Mouse (Mus musculus) MEL (cell line): ENCODE measurements around the gene Fez2. TPM values are rescaled to one million over a fixed set of nuclear protein-coding genes. Genes with fewer than 3 reads are reported as not detected.

Source experiments
- DNase-seq: peaks from one replicate; pipeline ENCODE4 v3.0.0; 2011; ENCODE audit warnings: low read depth, low spot score
- H3K27ac ChIP-seq: 2 replicates; pipeline ENCODE4 v1.5.1; 2012; ENCODE audit warnings: low read depth, mild to moderate bottlenecking, control low read depth, low read length, moderate library complexity; ENCODE audit not compliant: control insufficient read depth
- H3K27me3 ChIP-seq, 2 experiments: fragments of 150-350 bp in 1 of 2; sonication (generic) in 1 of 2; 2 replicates each; pipeline ENCODE4 v1.6.1; 2012; ENCODE audit warnings: low read length in 2 of 2, mild to moderate bottlenecking in 2 of 2, improper control_type of control experiment in 1 of 2, moderate library complexity in 1 of 2; ENCODE audit not compliant: insufficient read depth in 2 of 2, control insufficient read depth in 1 of 2
- H3K36me3 ChIP-seq, 2 experiments: 2 replicates each; pipeline ENCODE4 v1.6.1; 2012 to 2014; ENCODE audit warnings: low read length in 2 of 2, improper control_type of control experiment in 1 of 2, inconsistent platforms in 1 of 2, mild to moderate bottlenecking in 1 of 2; ENCODE audit not compliant: insufficient read depth in 2 of 2, control insufficient read depth in 1 of 2
- H3K4me1 ChIP-seq, 2 experiments: fragments of 150-350 bp in 1 of 2; sonication (generic) in 1 of 2; 2 replicates each; pipeline ENCODE4 v1.6.1; 2012; ENCODE audit warnings: low read length in 2 of 2, improper control_type of control experiment in 1 of 2, mild to moderate bottlenecking in 1 of 2; ENCODE audit not compliant: insufficient read depth in 2 of 2, control insufficient read depth in 1 of 2
- H3K4me3 ChIP-seq, 2 experiments: fragments of 150-350 bp in 1 of 2; sonication (generic) in 1 of 2; 2 replicates each; pipeline ENCODE4 v1.5.1; 2012; ENCODE audit warnings: low read depth in 2 of 2, low read length in 2 of 2, mild to moderate bottlenecking in 2 of 2, moderate library complexity in 2 of 2, control low read depth in 1 of 2, improper control_type of control experiment in 1 of 2; ENCODE audit not compliant: control insufficient read depth in 1 of 2, insufficient read depth in 1 of 2
- H3K79me2 ChIP-seq: 2 replicates; pipeline ENCODE4 v1.6.1; 2012; ENCODE audit warnings: mild to moderate bottlenecking, low read length, moderate library complexity; ENCODE audit not compliant: control insufficient read depth, poor library complexity, insufficient read depth
- H3K9ac ChIP-seq: 2 replicates; pipeline ENCODE4 v1.6.1; 2012; ENCODE audit warnings: low read depth, mild to moderate bottlenecking, control low read depth, low read length, moderate library complexity; ENCODE audit not compliant: control insufficient read depth, poor library complexity, severe bottlenecking
- H3K9me3 ChIP-seq: fragments of 150-350 bp; sonication (generic); replicated peaks from 2 replicates; pipeline ENCODE4 v1.6.1; 2012; ENCODE audit warnings: mild to moderate bottlenecking, low read length, improper control_type of control experiment, moderate library complexity; ENCODE audit not compliant: insufficient read depth
- BHLHE40 ChIP-seq: IDR thresholded peaks from 2 replicates; pipeline ENCODE4 v1.6.1; 2012; ENCODE audit warnings: low read depth, mild to moderate bottlenecking, inconsistent platforms, low read length, improper control_type of control experiment, borderline replicate concordance
- CHD1 ChIP-seq: IDR thresholded peaks from 2 replicates; pipeline ENCODE4 v1.6.1; 2012; ENCODE audit warnings: low read depth, mild to moderate bottlenecking, inconsistent platforms, low read length, improper control_type of control experiment
- CTCF ChIP-seq, 3 experiments: IDR thresholded peaks in 2 of 3; conservative IDR thresholded peaks in 1 of 3; 2 replicates each; pipeline ENCODE4 v1.5.1; 2011 to 2012; ENCODE audit warnings: low read length in 3 of 3, low read depth in 2 of 3, mild to moderate bottlenecking in 2 of 3, improper control_type of control experiment in 1 of 3, inconsistent platforms in 1 of 3, mixed read lengths in 1 of 3, moderate library complexity in 1 of 3; ENCODE audit not compliant: control insufficient read depth in 1 of 3, insufficient read depth in 1 of 3, poor library complexity in 1 of 3, severe bottlenecking in 1 of 3
- E2F4 ChIP-seq: IDR thresholded peaks from 2 replicates; pipeline ENCODE4 v1.6.1; 2011; ENCODE audit warnings: low read depth, low read length, improper control_type of control experiment, borderline replicate concordance
- ELF1 ChIP-seq: IDR thresholded peaks from 2 replicates; pipeline ENCODE4 v1.6.1; 2014; ENCODE audit warnings: low read depth, mild to moderate bottlenecking, inconsistent platforms, low read length, improper control_type of control experiment, moderate library complexity
- GABPA ChIP-seq: IDR thresholded peaks from 2 replicates; pipeline ENCODE4 v1.6.1; 2012; ENCODE audit warnings: low read depth, mild to moderate bottlenecking, inconsistent platforms, low read length, improper control_type of control experiment, moderate library complexity
- GATA1 ChIP-seq: IDR thresholded peaks from 2 replicates; pipeline ENCODE4 v1.6.1; 2011; ENCODE audit warnings: low read depth, low read length, improper control_type of control experiment
- HCFC1 ChIP-seq: IDR thresholded peaks from 2 replicates; pipeline ENCODE4 v1.6.1; 2012; ENCODE audit warnings: low read depth, mild to moderate bottlenecking, inconsistent platforms, low read length, improper control_type of control experiment, moderate library complexity
- JUND ChIP-seq: IDR thresholded peaks from 2 replicates; pipeline ENCODE4 v1.6.1; 2011; ENCODE audit warnings: low read depth, mild to moderate bottlenecking, improper control_type of control experiment, low read length
- KAT2A ChIP-seq: conservative IDR thresholded peaks from 2 replicates; pipeline ENCODE4 v1.6.1; 2012; ENCODE audit warnings: low read depth, low read length, improper control_type of control experiment, inconsistent platforms
- MAX ChIP-seq: IDR thresholded peaks from 2 replicates; pipeline ENCODE4 v1.6.1; 2011; ENCODE audit warnings: low read length, improper control_type of control experiment
- MEF2A ChIP-seq: IDR thresholded peaks from 2 replicates; pipeline ENCODE4 v1.6.1; 2014; ENCODE audit warnings: low read depth, mild to moderate bottlenecking, inconsistent platforms, low read length, improper control_type of control experiment; ENCODE audit not compliant: poor library complexity, insufficient replicate concordance, severe bottlenecking; ENCODE audit errors: extremely low read depth
- MYB ChIP-seq: IDR thresholded peaks from 2 replicates; pipeline ENCODE4 v1.6.1; 2011; ENCODE audit warnings: mild to moderate bottlenecking, low read depth, low read length, improper control_type of control experiment
- NELFE ChIP-seq: IDR thresholded peaks from 2 replicates; pipeline ENCODE4 v1.6.1; 2011; ENCODE audit warnings: low read depth, low read length, improper control_type of control experiment
- POLR2AphosphoS2 ChIP-seq: IDR thresholded peaks from 2 replicates; pipeline ENCODE4 v1.6.1; 2011; ENCODE audit warnings: low read length, improper control_type of control experiment
- POLR2AphosphoS5 ChIP-seq: IDR thresholded peaks from 2 replicates; pipeline ENCODE4 v1.6.1; 2012; ENCODE audit warnings: low read depth, borderline replicate concordance, mild to moderate bottlenecking, inconsistent platforms, low read length, moderate library complexity, mixed read lengths
- RAD21 ChIP-seq: IDR thresholded peaks from 2 replicates; pipeline ENCODE4 v1.6.1; 2011; ENCODE audit warnings: mild to moderate bottlenecking, low read depth, low read length, improper control_type of control experiment
- RCOR1 ChIP-seq: IDR thresholded peaks from 2 replicates; pipeline ENCODE4 v1.6.1; 2012; ENCODE audit warnings: low read depth, mild to moderate bottlenecking, inconsistent platforms, low read length, improper control_type of control experiment
- SMC3 ChIP-seq: IDR thresholded peaks from 2 replicates; pipeline ENCODE4 v1.6.1; 2011; ENCODE audit warnings: low read depth, low read length, improper control_type of control experiment
- TBP ChIP-seq: IDR thresholded peaks from 2 replicates; pipeline ENCODE4 v1.8.0; 2011; ENCODE audit warnings: low read depth, low read length, improper control_type of control experiment
- TCF12 ChIP-seq: IDR thresholded peaks from 2 replicates; pipeline ENCODE4 v1.6.1; 2014; ENCODE audit warnings: low read depth, mild to moderate bottlenecking, inconsistent platforms, low read length, improper control_type of control experiment, moderate library complexity
- UBTF ChIP-seq: IDR thresholded peaks from 2 replicates; pipeline ENCODE4 v1.6.1; 2012; ENCODE audit warnings: low read depth, mild to moderate bottlenecking, inconsistent platforms, low read length, improper control_type of control experiment, moderate library complexity, borderline replicate concordance; ENCODE audit not compliant: insufficient read depth
- USF1 ChIP-seq: IDR thresholded peaks from 2 replicates; pipeline ENCODE4 v1.6.1; 2014; ENCODE audit warnings: low read depth, mild to moderate bottlenecking, inconsistent platforms, low read length, improper control_type of control experiment, moderate library complexity
- USF2 ChIP-seq, 2 experiments: IDR thresholded peaks; 2 replicates each; pipeline ENCODE4 v1.6.1; 2011 to 2012; ENCODE audit warnings: improper control_type of control experiment in 2 of 2, low read length in 2 of 2, borderline replicate concordance in 1 of 2, inconsistent platforms in 1 of 2, low read depth in 1 of 2, mild to moderate bottlenecking in 1 of 2; ENCODE audit not compliant: insufficient read depth in 1 of 2
- ZC3H11A ChIP-seq: IDR thresholded peaks from 2 replicates; pipeline ENCODE4 v1.6.1; 2012; ENCODE audit warnings: low read depth, mild to moderate bottlenecking, inconsistent platforms, low read length, improper control_type of control experiment
- ZMIZ1 ChIP-seq: IDR thresholded peaks from 2 replicates; pipeline ENCODE4 v1.6.1; 2012; ENCODE audit warnings: low read depth, mild to moderate bottlenecking, inconsistent platforms, low read length, improper control_type of control experiment, moderate library complexity
- ZNF384 ChIP-seq: IDR thresholded peaks from 2 replicates; pipeline ENCODE4 v1.6.1; 2012; ENCODE audit warnings: low read depth, mild to moderate bottlenecking, inconsistent platforms, low read length, improper control_type of control experiment
- polyA plus RNA-seq, 2 experiments: library from polyadenylated mRNA; stranded (reverse) in 1 of 2; unstranded in 1 of 2; fragments of >175 nt in 1 of 2; fragments of >200 nt in 1 of 2; gene quantifications; 2 replicates each; pipeline versions ENCODE4 v1.2.1 to v1.2.4; 2012; ENCODE audit warnings: low replicate concordance in 2 of 2, low read depth in 1 of 2; ENCODE audit not compliant: insufficient read length in 2 of 2, insufficient read depth in 1 of 2, missing spikeins in 1 of 2
- total RNA-seq: library from RNA; depleted of rRNA; stranded (reverse); fragments of 300-350 nt; gene quantifications from 2 replicates; pipeline ENCODE4 v1.2.3, GENCODE M21; 2012

The Fez2 gene
- total and polyA plus RNA-seq, 3 experiments = 11.7 to 17.4 TPM; not detected in 1

DNA sequence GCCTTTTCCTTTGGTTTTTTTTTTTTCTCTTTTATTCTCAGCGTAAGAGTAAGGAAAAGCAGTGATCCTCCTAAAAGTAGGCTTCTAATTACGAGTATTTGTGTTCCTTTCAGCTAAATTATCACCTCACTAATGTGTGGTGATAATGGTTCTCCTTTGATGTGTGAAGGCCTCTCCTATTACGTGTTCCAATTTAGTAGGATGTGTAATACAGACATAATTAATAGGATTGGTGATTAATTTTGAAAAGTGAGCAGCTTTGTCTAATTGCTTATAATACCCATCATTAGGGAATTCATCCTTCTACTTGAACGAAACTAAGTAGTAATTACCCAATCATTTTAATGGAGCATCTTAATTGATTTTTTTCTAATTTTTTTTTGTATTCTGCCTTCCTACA, 60.2 kb downstream of the Fez2 start:
- Histone ChIP-seq H3K79me2 (no peaks in the 10 kb centered on the region), H3K4me3 (no peak overlapping the region), H3K4me1 (no peaks in the 10 kb centered on the region), H3K27me3 (no peaks in the 10 kb centered on the region), H3K36me3 (no peaks in the 10 kb centered on the region), H3K27ac (no peak overlapping the region), H3K9ac (no peak overlapping the region), H3K9me3 (no peaks in the 10 kb centered on the region)
- TF ChIP-seq KAT2A = no peak
- no peak for TF ChIP-seq ZMIZ1
- no peak for TF ChIP-seq ZC3H11A
- TF ChIP-seq POLR2AphosphoS2 = no peak
- TF ChIP-seq RCOR1 = no peak
- no peak for TF ChIP-seq ZNF384
- TF ChIP-seq UBTF = no peak
- no peak for TF ChIP-seq BHLHE40
- TF ChIP-seq NELFE = no peak
- TF ChIP-seq CHD1 = no peak
- no peak for TF ChIP-seq GATA1
- TF ChIP-seq MYB = no peak
- TF ChIP-seq MEF2A = no peak
- no peak for TF ChIP-seq HCFC1
- TF ChIP-seq SMC3 = no peak
- no peak for TF ChIP-seq MAX
- TF ChIP-seq JUND = no peak
- no peak for TF ChIP-seq POLR2AphosphoS5
- no peak for TF ChIP-seq GABPA
- TF ChIP-seq E2F4 = no peak
- DNase-seq = no peak

DNA sequence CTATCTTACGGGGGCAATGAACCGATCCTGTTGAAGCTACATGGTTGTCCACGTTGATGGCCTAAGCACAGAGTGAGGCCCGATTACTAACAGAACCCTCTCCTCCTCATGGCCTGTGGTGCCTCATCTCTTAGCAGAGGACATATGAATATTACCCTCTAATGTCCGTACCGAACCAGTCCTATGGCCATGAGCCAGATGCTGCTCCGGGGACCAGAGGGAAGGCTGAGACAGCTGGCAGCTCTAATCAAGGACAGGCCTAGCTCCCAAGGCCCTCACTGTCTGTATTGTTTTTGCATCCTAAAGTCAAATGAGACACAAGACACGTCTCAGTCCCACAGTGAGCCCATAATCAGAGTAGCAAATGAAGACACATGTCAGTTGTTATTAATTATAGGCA, 62.3 kb downstream of the Fez2 start:
- no peak overlapping the region for H3K4me3 ChIP-seq
- no peaks in the 10 kb centered on the region for H3K36me3 ChIP-seq
- H3K9me3 ChIP-seq = no peaks in the 10 kb centered on the region
- no peak overlapping the region for H3K9ac ChIP-seq
- TF ChIP-seq USF2 (IDR thresholded peaks at IDR 0.05; ENCODE audit: borderline replicate concordance in 1 of 2, insufficient read depth in 1 of 2, low read depth in 1 of 2, low read length in 2 of 2) (no peak), POLR2AphosphoS5 (no peak), SMC3 (no peak), E2F4 (no peak), ZNF384 (no peak), CTCF (IDR thresholded peaks at IDR 0.05 in 2 of 3, conservative IDR thresholded peaks at IDR 0.05 in 1 of 3; ENCODE audit: control insufficient read depth in 1 of 3, insufficient read depth in 1 of 3, low read depth in 2 of 3, low read length in 3 of 3, poor library complexity in 1 of 3, severe bottlenecking in 1 of 3) (no peak), MYB (no peak), TCF12 (no peak), TBP (no peak), RCOR1 (no peak), USF1 (no peak), ELF1 (no peak), GABPA (no peak), POLR2AphosphoS2 (no peak), RAD21 (no peak), KAT2A (no peak), MAX (no peak)
- TF ChIP-seq, all 39 proteins: peak for 0
- no peaks in the 10 kb centered on the region for H3K79me2 ChIP-seq
- no peaks in the 10 kb centered on the region for H3K4me1 ChIP-seq
- no peaks in the 10 kb centered on the region for H3K27me3 ChIP-seq
- DNase-seq = no peak
- no peak overlapping the region for H3K27ac ChIP-seq
